Mouse (Mus musculus): ENCODE measurements around the gene Olfr1347. TPM values are rescaled to one million over a fixed set of nuclear protein-coding genes. Genes with fewer than 3 reads are reported as not detected.
"Not testable (repeated sequence)": the region's sequence is repeated elsewhere in the genome, so short reads cannot be mapped to it uniquely, and the experiment has no call there.

The Olfr1347 gene
- polyA plus RNA-seq (2015; fragmentation: Nextera tagmentation; extraction: Ambion mirVana), result not detected in 2 replicates

DNA sequence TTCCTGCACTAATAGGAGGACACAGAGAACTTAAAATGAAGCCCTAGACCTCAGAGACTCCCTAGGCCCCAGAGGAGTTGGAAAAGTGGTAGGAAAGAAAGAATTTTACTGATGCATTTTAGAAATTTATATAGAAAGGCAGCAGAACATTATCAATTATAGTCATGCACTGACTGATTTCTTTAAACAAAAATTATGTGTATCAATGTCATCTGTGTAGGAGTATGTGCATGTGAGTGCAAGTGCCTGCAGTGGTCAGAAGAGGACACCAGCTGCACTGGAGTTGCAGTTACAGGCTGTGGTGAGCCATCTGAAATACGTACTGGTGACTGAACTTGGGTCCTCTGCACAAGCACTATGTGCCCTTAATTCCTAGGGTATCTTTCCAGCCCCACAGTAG, at the start of gene Olfr1347:
Gene Olfr1347 (minus strand): TSS at position 101 of the 400 bp plus-strand sequence.
- DNase-seq (ENCODE audit: low spot score), result no peak

DNA sequence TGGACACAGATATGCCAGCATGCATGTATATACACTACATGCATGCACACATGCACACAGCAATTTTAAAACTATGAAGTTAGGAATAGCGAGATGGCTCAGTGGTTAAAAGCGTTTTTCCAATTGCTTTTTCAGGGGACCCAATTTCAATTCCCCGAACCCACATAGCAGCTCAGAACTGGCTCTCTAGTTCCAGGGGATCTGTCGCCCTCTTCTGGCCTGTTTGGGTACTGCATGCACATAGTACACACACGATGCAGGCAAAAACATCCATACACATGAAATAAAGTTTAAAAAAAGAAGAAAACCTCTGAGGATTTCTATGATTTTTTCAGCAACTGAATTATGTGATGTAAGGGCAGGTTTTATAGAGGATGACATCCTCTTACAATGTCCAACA, 26.6 kb upstream of the Olfr1347 start:
- DNase-seq (ENCODE audit: low spot score), result no peak

DNA sequence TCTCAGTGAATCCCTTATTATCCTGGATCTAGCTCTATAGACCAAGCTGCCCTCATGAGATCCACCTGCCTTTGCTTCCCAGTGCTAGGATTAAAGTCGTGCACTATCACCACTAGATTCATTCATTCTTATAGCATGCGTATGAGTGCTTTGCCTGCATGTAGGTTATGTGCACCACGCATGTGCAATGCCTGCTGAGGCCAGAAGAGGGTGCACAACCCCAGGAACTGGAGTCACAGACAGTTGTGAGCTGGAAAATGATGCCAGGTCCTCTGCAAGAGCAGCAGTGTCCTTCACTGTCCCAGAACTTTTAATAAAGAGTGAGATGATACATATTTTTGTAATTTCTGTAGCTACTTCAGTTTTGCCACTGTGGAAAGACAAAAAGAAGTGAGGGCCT, 25.4 kb upstream of the Olfr1347 start:
- no peak for DNase-seq (ENCODE audit: low spot score)

DNA sequence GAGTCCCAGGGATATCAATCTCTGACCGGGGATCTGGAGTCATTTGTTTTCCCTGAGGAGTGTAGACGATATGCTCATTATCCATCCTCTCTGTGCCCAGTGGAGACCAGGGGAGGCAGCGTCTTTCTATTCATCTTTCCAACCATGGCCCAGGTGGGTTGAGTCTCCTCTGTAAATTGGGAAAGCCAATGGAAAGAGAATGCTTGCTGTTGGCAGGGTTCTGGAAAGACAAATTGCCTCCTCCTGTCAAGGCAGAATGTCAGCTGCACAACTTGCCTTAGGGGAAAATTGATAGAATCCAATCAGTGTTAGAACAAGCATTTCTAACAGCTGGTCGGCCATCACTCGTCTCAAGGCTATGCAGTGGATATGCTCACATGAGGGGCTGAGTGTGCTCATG, 23.3 kb upstream of the Olfr1347 start, which contains the start of gene Olfr1349:
Gene Olfr1349 (minus strand): TSS at position 101 of the 400 bp plus-strand sequence.
- DNase-seq (ENCODE audit: low spot score), result no peak

DNA sequence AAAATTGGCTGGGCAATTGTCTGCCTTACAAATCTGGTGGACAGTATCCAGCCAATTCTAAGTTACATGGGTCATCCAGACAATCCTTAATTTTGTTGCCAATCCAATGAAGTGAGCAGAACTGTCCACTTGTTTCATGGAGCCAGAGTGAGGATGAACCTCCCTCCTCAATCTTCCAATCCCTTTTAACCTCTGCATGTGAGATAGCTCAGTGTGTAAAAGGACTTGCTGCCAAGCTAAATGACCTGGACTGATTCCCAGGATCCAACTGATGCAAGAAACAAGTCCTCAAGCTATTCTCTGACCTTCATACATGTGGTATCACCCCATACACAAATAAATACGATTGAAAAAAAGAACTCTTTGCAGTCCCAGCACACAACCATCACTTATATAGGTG, 22.1 kb upstream of the Olfr1347 start:
- DNase-seq (ENCODE audit: low spot score), result no peak

DNA sequence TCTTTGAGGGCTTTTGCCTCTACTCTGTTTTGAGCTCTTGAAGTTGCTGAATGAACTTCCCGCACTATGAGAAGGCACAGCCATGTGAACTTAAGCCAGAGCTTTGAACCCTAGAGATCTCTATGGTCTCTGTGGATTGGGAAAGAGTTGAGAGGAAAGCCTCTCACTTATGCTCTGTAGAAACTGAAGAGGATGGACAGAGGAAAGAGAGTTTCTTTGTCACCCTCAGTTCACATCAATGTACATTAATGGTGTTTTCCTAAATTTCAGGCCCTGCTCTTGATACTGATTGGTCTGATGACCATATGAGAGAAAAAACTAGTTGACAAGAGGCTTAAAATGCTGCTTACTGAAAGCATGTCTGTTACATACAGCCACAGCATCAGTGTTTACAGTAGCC, 9.1 kb upstream of the Olfr1347 start, which contains the start of gene Olfr1348:
Gene Olfr1348 (minus strand): TSS at position 101 of the 400 bp plus-strand sequence.
- DNase-seq (ENCODE audit: low spot score), result no peak

DNA sequence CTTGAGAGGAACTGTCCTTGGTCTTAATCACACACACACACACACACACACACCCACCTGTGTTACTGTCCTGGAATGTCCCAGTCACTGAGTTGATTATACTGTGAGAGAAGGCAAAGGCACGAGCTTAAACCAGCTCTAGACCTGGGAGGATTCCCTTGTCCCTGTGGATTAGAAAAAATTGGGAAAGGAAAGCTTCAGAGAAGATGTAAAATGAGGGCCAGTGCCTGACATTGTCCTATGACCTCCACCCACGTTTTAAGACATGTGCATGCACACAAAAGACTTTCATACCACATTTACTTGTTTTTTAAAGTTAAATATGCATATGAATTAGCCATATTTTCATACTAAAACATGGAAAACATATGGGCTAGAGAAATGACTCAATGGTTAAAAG, 12.7 kb downstream of the Olfr1347 start, which contains the start of gene Olfr5:
Gene Olfr5 (minus strand): TSS at position 101 of the 400 bp plus-strand sequence.
- DNase-seq (ENCODE audit: low spot score), result no peak

DNA sequence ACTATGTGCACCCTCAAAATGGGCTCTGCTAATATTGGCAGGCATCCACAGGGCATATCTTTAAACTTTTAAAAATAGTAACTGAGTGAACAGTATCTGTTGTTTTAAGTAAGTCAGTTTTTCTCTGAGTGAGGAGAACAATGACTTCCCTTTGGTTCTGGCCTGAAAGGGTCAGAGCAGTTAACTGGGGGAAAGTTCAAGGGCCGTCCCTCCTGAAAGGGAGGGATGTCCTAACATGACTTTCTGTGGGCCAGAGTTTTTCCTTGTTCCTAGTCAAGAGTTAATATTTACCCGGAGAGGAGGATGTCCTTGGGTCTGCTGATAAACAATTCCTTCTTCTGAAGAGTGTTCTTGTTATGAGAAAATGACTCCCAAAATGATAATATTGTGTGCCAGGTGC, 21.9 kb downstream of the Olfr1347 start:
- DNase-seq (ENCODE audit: low spot score), result not testable (repeated sequence)

DNA sequence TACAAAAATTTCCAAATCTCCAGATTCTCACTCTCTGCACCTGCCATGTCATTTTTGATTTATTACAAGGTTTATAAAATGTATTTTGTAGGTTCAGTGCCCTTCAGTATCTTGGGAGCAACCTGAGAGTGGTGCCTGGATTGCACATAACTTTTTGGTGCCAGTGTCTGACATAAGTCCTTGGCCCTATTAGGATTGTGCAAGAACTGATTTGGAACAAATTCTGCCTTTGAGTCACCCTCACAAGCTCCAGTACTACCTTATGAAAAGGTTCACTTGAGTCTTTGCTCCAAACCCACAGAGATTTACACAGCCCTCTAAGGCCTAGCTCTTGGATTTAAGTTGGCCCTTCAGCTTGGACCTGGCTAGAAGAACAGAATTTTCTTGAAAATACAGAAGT, 32.6 kb downstream of the Olfr1347 start, which contains the start of gene Olfr1346:
Gene Olfr1346 (plus strand): TSS at position 151 of the 400 bp plus-strand sequence.
- DNase-seq (ENCODE audit: low spot score), result no peak

DNA sequence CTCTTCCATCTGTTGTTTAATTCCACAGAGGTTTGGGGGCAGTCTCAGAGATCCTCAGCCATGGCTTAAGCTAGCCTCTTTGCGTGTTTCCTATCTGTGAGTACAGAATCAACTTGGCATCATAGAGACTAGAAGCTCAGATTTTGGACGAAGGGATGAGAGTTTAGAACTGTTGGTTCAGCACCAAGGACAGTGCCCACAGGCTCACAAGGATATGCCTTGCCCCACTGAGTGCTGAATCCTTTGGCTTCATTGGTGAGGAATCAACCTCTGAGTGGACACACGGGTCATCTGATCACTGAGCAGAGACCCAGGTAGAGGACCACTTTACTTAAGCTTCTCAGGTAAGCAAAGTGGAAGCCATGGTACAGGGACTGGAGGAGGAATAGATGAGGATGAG, 43.2 kb downstream of the Olfr1347 start:
- DNase-seq (ENCODE audit: low spot score), result no peak

DNA sequence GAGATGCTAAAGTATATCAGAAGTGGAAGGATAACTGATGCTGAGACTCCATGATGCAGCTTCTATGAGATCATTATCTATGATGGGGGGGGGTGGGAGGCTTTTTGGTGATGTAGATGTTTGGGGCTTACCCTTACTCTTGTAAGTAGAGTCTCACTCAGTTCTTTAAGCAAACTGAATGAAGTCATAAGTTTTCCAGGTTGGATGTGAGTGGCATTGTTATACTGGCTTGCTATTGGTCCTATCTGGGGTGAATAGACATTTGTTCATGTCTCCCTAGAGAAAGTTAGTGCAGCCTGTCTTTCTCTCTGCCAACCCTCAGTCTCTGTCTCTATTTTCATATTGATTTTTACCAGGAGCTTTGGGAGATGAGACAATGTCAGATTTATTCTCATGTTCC, 43.7 kb downstream of the Olfr1347 start, which contains the start of gene Olfr1336:
Gene Olfr1336 (plus strand): TSS at position 301 of the 400 bp plus-strand sequence.
- DNase-seq (ENCODE audit: low spot score), result no peak

DNA sequence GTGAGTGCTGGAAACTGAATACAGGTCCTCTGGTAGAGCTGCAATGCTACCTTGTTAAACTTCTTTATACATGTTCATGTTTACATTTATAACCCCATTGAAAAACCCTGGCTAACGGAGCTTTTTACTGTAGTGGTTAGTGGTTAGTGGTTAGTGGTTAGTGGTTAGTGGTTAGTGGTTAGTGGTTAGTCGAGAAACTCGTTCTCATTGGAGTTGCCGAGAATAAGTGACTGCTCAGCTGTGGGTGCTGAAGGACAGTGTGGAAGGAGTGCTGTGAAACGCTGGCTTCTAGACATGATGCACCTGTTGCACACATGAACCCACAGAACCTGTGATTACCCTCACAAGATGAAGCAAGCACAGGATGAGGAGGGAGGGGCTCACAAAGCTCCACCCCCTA, 51.8 kb downstream of the Olfr1347 start:
- no peak for DNase-seq (ENCODE audit: low spot score)

DNA sequence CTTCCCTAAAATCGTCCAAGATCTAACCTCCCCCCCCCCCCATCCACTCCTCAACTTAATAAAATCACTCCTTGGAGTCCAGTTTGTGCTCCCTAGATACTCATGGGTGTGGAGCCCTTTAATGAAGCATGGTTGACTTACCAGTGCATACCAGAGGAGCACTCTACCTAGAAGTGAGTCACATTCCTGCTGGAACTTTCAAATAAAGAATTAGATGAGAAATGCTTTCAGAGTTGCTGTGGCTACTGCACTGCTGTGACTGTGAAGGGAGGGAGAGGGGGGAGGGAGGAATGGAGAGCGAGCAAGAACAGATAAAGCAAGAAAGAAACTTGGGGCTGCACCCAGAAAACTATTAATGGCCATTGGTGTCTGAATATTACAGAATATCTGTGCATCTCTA, 58.4 kb downstream of the Olfr1347 start:
- DNase-seq (ENCODE audit: low spot score), result no peak

DNA sequence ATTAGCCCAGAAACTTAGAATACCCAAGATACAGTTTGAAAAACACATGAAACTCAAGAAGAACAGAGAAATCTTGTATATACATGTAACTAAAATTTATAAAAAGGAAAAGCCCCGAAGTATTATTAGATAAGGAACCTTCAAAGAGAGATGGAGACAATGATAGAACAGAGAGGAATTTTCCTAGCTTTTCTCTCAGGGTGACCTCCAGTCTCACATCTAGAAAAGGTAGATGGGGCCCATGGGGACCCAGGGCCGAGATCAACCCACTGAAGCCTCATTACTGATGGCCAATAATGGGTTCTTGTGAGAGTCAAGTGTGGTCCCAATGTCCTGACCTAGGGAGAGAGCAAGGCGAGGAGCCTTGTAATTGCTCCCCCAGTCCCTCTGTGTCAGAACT, 61.2 kb downstream of the Olfr1347 start, which contains the start of gene Olfr1344:
Gene Olfr1344 (plus strand): TSS at position 301 of the 400 bp plus-strand sequence.
- no peak for DNase-seq (ENCODE audit: low spot score)

Other genes starting within 250 kb of the Olfr1347 start
- 0.21 TPM in 1 of 2 replicates, not detected in the other for gene Epp13, start 247.0 kb downstream of the Olfr1347 start, polyA plus RNA-seq (2015; fragmentation: Nextera tagmentation; extraction: Ambion mirVana)
- 11.5 TPM in 2 replicates for gene Zfp667, start 213.2 kb downstream of the Olfr1347 start, polyA plus RNA-seq (2015; fragmentation: Nextera tagmentation; extraction: Ambion mirVana)
- 2.4 and 3.7 TPM in 2 replicates for gene Zfp583, start 168.5 kb downstream of the Olfr1347 start, polyA plus RNA-seq (2015; fragmentation: Nextera tagmentation; extraction: Ambion mirVana)
- gene Gm3854, start 156.0 kb downstream of the Olfr1347 start, polyA plus RNA-seq (2015; fragmentation: Nextera tagmentation; extraction: Ambion mirVana), result 0.21 and 0.42 TPM in 2 replicates
- 1.1 and 1.6 TPM in 2 replicates for gene Zfp78, start 136.5 kb downstream of the Olfr1347 start, polyA plus RNA-seq (2015; fragmentation: Nextera tagmentation; extraction: Ambion mirVana)
- 1.9 and 2.0 TPM in 2 replicates for gene Zfp28, start 116.5 kb downstream of the Olfr1347 start, polyA plus RNA-seq (2015; fragmentation: Nextera tagmentation; extraction: Ambion mirVana)
- 0.35 TPM in 1 of 2 replicates, not detected in the other for gene Smim17, start 101.0 kb downstream of the Olfr1347 start, polyA plus RNA-seq (2015; fragmentation: Nextera tagmentation; extraction: Ambion mirVana)
- not detected in 2 replicates for gene Gm20715, start 89.5 kb downstream of the Olfr1347 start, polyA plus RNA-seq (2015; fragmentation: Nextera tagmentation; extraction: Ambion mirVana)
- not detected in 2 replicates for gene Olfr1344, start 61.1 kb downstream of the Olfr1347 start, polyA plus RNA-seq (2015; fragmentation: Nextera tagmentation; extraction: Ambion mirVana)
- gene Olfr1336, start 43.6 kb downstream of the Olfr1347 start, polyA plus RNA-seq (2015; fragmentation: Nextera tagmentation; extraction: Ambion mirVana), result not detected in 2 replicates
- not detected in 2 replicates for gene Olfr1346, start 32.7 kb downstream of the Olfr1347 start, polyA plus RNA-seq (2015; fragmentation: Nextera tagmentation; extraction: Ambion mirVana)
- not detected in 2 replicates for gene Olfr5, start 12.8 kb downstream of the Olfr1347 start, polyA plus RNA-seq (2015; fragmentation: Nextera tagmentation; extraction: Ambion mirVana)
- gene Olfr1348, start 9.0 kb upstream of the Olfr1347 start, polyA plus RNA-seq (2015; fragmentation: Nextera tagmentation; extraction: Ambion mirVana), result not detected in 2 replicates
- gene Olfr1349, start 23.2 kb upstream of the Olfr1347 start, polyA plus RNA-seq (2015; fragmentation: Nextera tagmentation; extraction: Ambion mirVana), result not detected in 2 replicates
- not detected in 2 replicates for gene Olfr1350, start 65.1 kb upstream of the Olfr1347 start, polyA plus RNA-seq (2015; fragmentation: Nextera tagmentation; extraction: Ambion mirVana)
- gene Zim1, start 196.7 kb upstream of the Olfr1347 start, polyA plus RNA-seq (2015; fragmentation: Nextera tagmentation; extraction: Ambion mirVana), result 0.38 and 0.48 TPM in 2 replicates
- 5.3 and 6.3 TPM in 2 replicates for gene Peg3, start 230.7 kb upstream of the Olfr1347 start, polyA plus RNA-seq (2015; fragmentation: Nextera tagmentation; extraction: Ambion mirVana)
- 0.06 and 0.23 TPM in 2 replicates for gene Usp29, start 230.8 kb upstream of the Olfr1347 start, polyA plus RNA-seq (2015; fragmentation: Nextera tagmentation; extraction: Ambion mirVana)